Mouse (Mus musculus): ENCODE data around the gene Cdh23. TPM values are rescaled to one million over a fixed set of nuclear protein-coding genes. Genes with fewer than 3 reads are reported as not detected.

Cdh23 gene
- polyA plus RNA-seq, 1 experiment from 2014 or later, result 0.53 TPM

- no peak for DNase-seq (ENCODE audit: low spot score)
- Histone ChIP-seq H3K36me3 (no peaks in the 10 kb centered on the region), H3K4me3 (no peak overlapping the region), H3K27me3 (ENCODE audit: insufficient read depth, poor library complexity, severe bottlenecking) (peaks cover 28% of the 10 kb centered on the region), H3K4me1 (0 out of 2 replicates have a peak, but pooled peaks cover under 1% of the 10 kb centered on the region), H3K9me3 (no peaks in the 10 kb centered on the region), H3K27ac (no peak overlapping the region)
- WGBS, result 57% methylated on average over 4 of the region's 4 CpGs
These were observed 228.5 kb downstream of the Cdh23 start for GRCm38 (mm10) chr10:60467752-60468151.

GRCm38 (mm10) chr10:60463953-60464647, 232.2 kb downstream of the Cdh23 start:
- WGBS, result 78% methylated on average over 13 of the region's 13 CpGs
- no peak for DNase-seq (ENCODE audit: low spot score)
- no peak overlapping the region for H3K4me3 ChIP-seq
- peaks cover 4% of the 10 kb centered on the region; the same call in 1 of the 2 replicates for H3K9me3 ChIP-seq
- no peaks in the 10 kb centered on the region for H3K36me3 ChIP-seq
- no peak overlapping the region for H3K27ac ChIP-seq
- H3K27me3 ChIP-seq (ENCODE audit: insufficient read depth, poor library complexity, severe bottlenecking), result peaks cover 3% of the 10 kb centered on the region; the same call in 1 of the 2 replicates
- 0 out of 2 replicates have a peak, but pooled peaks cover 6% of the 10 kb centered on the region for H3K4me1 ChIP-seq

DNA sequence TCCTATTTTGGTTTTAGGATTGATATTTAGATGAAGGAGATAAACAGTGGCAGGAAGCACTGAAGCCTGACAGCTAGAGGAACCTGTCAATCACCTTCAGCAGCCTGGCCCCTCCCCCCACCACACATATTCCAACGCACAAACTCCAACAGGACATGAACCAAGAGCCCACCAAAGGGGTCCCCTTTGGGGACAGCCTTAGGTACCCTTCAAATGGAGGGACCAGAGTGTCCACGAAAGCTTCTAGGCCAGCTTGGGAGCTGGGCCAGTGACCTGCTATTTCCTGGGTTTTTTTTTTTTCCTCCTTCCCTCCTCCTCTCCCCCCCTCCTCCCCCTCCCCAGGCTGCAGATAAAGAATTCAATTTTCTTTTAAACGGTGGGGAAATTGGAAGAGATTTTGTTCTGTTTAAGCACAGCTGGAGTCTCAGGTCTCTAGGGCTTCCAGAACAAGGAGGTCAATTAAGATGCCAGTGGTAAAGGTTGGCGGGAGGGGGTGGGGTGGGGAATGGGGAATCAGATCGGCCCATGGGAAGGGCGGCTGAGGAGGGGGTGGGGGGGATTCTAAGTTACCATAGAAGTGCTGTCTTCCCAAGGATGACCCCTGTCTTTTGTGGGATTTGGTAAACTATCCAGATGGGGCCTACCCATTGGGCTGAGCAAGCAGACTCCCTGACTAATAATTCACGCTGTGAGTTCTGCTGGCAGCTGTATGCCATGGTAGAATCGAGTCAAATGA, 239.5 kb downstream of the Cdh23 start:
- DNase-seq (ENCODE audit: low spot score), result no peak
- H3K9me3 ChIP-seq, result peaks cover 4% of the 10 kb centered on the region; the same call in 1 of the 2 replicates

DNA sequence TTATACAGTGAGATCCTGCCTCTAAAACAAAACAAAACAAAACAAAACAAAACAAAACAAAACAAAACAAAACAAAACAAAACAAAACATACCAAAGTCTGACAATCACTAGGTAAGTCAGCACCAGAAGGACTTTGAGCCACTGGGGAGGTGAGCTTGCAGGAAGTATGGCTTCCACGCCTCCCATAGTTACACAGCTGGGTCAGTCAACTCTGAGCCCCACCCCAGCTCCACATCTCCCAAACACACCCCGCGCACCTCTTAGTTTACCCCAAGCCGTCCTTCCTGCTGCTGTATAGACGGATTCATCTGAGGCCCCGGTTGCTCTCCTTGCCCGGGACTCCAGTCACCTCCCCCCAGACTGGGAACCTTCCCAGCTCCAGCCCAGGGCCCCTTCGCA, 241.1 kb downstream of the Cdh23 start:
- Histone ChIP-seq H3K27ac (no peak overlapping the region), H3K4me1 (no peaks in the 10 kb centered on the region), H3K9me3 (peaks cover 4% of the 10 kb centered on the region; the same call in 1 of the 2 replicates), H3K36me3 (no peaks in the 10 kb centered on the region), H3K4me3 (no peak overlapping the region), H3K27me3 (ENCODE audit: insufficient read depth, poor library complexity, severe bottlenecking) (peaks cover 20% of the 10 kb centered on the region; the same call in 1 of the 2 replicates)
- DNase-seq (ENCODE audit: low spot score), result no peak
- whole genome bisulfite sequencing, result 83% methylated on average over 8 of the region's 8 CpGs

More for the DNA sequence above, 239.5 kb downstream of the Cdh23 start:
- no peaks in the 10 kb centered on the region for H3K4me1 ChIP-seq
- peaks cover 20% of the 10 kb centered on the region; the same call in 1 of the 2 replicates for H3K27me3 ChIP-seq (ENCODE audit: insufficient read depth, poor library complexity, severe bottlenecking)
- H3K27ac ChIP-seq, result no peak overlapping the region
- no peak overlapping the region for H3K4me3 ChIP-seq
- WGBS, result 18% methylated on average over 8 of the region's 8 CpGs
- no peaks in the 10 kb centered on the region for H3K36me3 ChIP-seq

GRCm38 (mm10) chr10:60447186-60447585, 249.1 kb downstream of the Cdh23 start:
- Histone ChIP-seq H3K4me1 (no peaks in the 10 kb centered on the region), H3K36me3 (no peaks in the 10 kb centered on the region), H3K4me3 (no peak overlapping the region), H3K27ac (no peak overlapping the region), H3K9me3 (no peaks in the 10 kb centered on the region), H3K27me3 (ENCODE audit: insufficient read depth, poor library complexity, severe bottlenecking) (peaks cover 2% of the 10 kb centered on the region; the same call in 1 of the 2 replicates)
- 88% methylated on average over 12 of the region's 12 CpGs for WGBS
- no peak for DNase-seq (ENCODE audit: low spot score)

DNA sequence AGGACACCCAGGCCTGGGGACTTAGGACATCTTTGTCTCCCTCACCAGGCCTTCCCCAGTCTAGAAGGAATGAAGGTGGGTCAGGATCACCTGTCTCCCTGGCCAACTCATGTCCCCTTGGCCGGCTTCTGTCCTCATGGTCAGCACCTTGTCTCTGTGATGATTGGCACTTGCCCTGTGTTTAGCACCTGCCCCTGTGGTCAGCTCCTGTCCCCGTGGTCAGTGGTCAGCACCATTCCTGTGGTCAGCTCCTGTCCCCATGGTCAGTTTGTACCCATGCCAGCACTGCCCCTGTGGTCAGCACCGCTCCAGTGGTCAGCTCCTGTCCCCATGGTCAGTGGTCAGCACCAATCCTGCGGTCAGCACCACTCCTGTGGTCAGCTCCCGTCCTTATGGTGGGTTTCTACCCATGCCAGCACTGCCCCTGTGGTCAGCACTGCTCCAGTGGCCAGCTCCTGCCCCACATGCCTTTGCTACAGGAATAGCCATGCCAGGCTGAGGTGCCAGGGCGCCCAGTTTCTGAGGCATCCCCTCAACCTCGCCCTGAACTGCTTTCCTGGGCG, 251.2 kb downstream of the Cdh23 start:
- H3K27me3 ChIP-seq (ENCODE audit: insufficient read depth, poor library complexity, severe bottlenecking), result peaks cover 2% of the 10 kb centered on the region; the same call in 1 of the 2 replicates
- H3K4me3 ChIP-seq, result no peak overlapping the region
- no peaks in the 10 kb centered on the region for H3K36me3 ChIP-seq
- 60% methylated on average over 8 of the region's 8 CpGs for WGBS
- DNase-seq (ENCODE audit: low spot score), result peak; percentile 91
- no peak overlapping the region for H3K27ac ChIP-seq
- no peaks in the 10 kb centered on the region for H3K9me3 ChIP-seq
- no peaks in the 10 kb centered on the region for H3K4me1 ChIP-seq

DNA sequence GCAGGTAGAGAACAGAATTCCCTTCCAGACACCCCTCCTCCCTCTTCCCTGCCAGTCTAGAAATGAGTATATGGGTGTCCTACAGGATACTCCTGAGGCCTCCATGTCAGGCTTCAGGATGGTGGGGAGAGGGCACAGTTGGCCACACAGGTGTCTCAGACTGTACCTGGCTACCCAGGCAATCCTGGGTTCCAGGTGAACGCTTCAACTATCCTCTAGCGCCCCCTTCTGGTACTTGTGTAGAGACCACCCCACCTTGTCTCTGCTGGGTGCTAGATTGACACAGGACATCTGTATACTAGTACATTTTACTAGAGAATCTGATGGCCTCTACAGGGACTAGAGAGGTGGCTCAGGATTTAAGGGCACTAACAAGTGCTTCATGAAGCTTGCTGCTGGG, 253.2 kb downstream of the Cdh23 start:
- WGBS, result 7% methylated on average over 2 of the region's 2 CpGs
- no peak for DNase-seq (ENCODE audit: low spot score)
- H3K27me3 ChIP-seq (ENCODE audit: insufficient read depth, poor library complexity, severe bottlenecking), result no peaks in the 10 kb centered on the region
- no peaks in the 10 kb centered on the region for H3K36me3 ChIP-seq
- no peaks in the 10 kb centered on the region for H3K9me3 ChIP-seq
- no peak overlapping the region for H3K27ac ChIP-seq
- H3K4me3 ChIP-seq, result no peak overlapping the region
- H3K4me1 ChIP-seq, result no peaks in the 10 kb centered on the region

DNA sequence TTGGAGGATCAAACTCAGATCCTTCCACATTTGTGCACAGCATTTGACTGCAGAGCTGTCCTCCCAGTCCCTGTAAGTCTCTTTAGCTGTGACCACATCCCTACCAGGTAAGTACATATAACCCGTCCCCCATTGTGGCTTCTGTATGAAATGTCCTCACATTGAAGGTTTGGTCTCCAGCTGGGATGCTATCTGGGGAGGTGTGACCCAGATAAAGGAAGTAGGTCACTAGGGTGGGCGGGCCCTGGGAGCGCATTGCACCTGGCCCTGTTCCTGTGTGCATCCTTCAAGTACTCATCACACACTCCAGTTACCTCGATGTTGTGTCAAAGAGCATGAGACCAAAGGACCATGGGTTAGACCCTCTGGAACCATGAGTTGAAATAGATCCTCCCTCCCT, 254.0 kb downstream of the Cdh23 start:
- H3K36me3 ChIP-seq, result no peaks in the 10 kb centered on the region
- DNase-seq (ENCODE audit: low spot score), result no peak
- 80% methylated on average over 4 of the region's 4 CpGs for WGBS

GRCm38 (mm10) chr10:60432679-60433078, 263.6 kb downstream of the Cdh23 start:
- H3K4me1 ChIP-seq, result no peaks in the 10 kb centered on the region
- H3K27ac ChIP-seq, result no peak overlapping the region
- DNase-seq (ENCODE audit: low spot score), result no peak
- H3K9me3 ChIP-seq, result no peaks in the 10 kb centered on the region
- peaks cover 44% of the 10 kb centered on the region for H3K27me3 ChIP-seq (ENCODE audit: insufficient read depth, poor library complexity, severe bottlenecking)
- no peaks in the 10 kb centered on the region for H3K36me3 ChIP-seq
- no peak overlapping the region for H3K4me3 ChIP-seq
- WGBS, result 15% methylated on average over 4 of the region's 4 CpGs

More for the DNA sequence above, 254.0 kb downstream of the Cdh23 start:
- no peak overlapping the region for H3K27ac ChIP-seq
- H3K27me3 ChIP-seq (ENCODE audit: insufficient read depth, poor library complexity, severe bottlenecking), result no peaks in the 10 kb centered on the region
- H3K4me1 ChIP-seq, result no peaks in the 10 kb centered on the region
- H3K9me3 ChIP-seq, result no peaks in the 10 kb centered on the region
- H3K4me3 ChIP-seq, result no peak overlapping the region

DNA sequence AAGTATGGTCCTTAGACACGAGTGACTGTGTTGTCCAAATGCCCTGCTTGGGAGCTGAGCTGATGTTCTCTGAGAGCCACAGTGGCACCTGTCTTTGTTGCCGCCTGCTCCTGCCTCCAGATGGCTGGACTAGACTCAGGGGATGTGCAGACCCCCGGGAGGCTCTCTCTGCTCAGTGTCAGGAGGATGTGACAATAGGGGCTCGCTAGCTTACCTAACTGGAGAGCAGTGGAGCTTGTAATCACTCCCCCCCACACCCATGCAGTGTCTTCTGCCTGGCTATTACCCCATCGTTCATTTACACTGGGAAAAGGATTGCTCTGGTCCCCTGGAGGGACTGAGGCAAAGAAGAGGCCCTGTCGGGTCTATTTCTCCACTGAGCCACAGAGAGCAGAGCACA, 265.7 kb downstream of the Cdh23 start:
- Histone ChIP-seq H3K27me3 (ENCODE audit: insufficient read depth, poor library complexity, severe bottlenecking) (peaks cover 44% of the 10 kb centered on the region), H3K9me3 (peaks cover under 1% of the 10 kb centered on the region), H3K36me3 (no peaks in the 10 kb centered on the region), H3K4me3 (no peak overlapping the region), H3K27ac (no peak overlapping the region), H3K4me1 (no peaks in the 10 kb centered on the region)
- DNase-seq (ENCODE audit: low spot score), result no peak
- WGBS, result 62% methylated on average over 6 of the region's 6 CpGs

DNA sequence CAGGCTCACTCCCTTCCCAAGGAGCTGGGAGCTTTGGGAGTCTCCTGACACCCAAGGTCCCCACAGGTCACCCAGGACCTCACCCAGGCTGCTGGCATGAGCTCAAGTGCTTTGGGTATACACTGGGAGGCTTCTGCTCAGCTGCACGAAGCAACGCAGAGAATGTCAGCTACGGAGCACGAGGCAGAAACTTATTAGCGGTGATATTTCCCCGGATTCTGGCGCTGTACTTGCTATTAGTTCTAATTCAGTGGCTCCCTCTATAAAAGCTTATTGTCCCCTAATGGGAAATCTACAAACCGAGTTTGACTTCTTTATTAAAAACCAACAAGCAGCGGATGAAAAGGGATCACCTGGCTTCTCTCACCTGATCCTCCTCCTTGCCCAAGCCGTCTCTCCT, 266.3 kb downstream of the Cdh23 start:
- Histone ChIP-seq H3K4me3 (no peak overlapping the region), H3K27me3 (ENCODE audit: insufficient read depth, poor library complexity, severe bottlenecking) (peaks cover 44% of the 10 kb centered on the region), H3K9me3 (peaks cover 6% of the 10 kb centered on the region), H3K27ac (no peak overlapping the region), H3K36me3 (no peaks in the 10 kb centered on the region), H3K4me1 (no peaks in the 10 kb centered on the region)
- 80% methylated on average over 10 of the region's 10 CpGs for WGBS
- DNase-seq (ENCODE audit: low spot score), result no peak

DNA sequence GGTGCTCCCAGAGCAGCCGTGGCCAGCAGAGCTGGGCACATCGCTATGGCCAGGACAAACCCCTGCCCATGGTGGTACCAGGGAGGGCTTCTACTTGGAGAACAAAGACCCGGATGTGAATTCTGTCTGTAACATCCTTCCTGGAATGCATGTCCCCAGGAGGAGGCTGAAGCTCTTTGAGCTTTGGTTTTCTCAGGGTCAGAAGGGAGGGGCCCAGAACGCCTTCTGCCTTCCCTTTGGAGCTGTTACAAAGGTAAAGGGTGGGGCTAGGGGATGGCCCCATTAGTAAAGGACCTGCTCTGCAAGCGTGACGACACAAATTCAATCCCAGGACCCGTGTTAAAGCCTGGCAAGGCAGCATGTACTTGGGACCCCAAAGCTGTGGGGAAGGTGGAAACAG, 273.5 kb downstream of the Cdh23 start:
- H3K4me3 ChIP-seq, result no peak overlapping the region
- H3K36me3 ChIP-seq, result no peaks in the 10 kb centered on the region
- H3K9me3 ChIP-seq, result peaks cover 6% of the 10 kb centered on the region
- H3K27me3 ChIP-seq (ENCODE audit: insufficient read depth, poor library complexity, severe bottlenecking), result 0 out of 2 replicates have a peak, but pooled peaks cover 8% of the 10 kb centered on the region
- no peaks in the 10 kb centered on the region for H3K4me1 ChIP-seq
- WGBS, result 71% methylated on average over 7 of the region's 7 CpGs
- no peak for DNase-seq (ENCODE audit: low spot score)
- no peak overlapping the region for H3K27ac ChIP-seq

DNA sequence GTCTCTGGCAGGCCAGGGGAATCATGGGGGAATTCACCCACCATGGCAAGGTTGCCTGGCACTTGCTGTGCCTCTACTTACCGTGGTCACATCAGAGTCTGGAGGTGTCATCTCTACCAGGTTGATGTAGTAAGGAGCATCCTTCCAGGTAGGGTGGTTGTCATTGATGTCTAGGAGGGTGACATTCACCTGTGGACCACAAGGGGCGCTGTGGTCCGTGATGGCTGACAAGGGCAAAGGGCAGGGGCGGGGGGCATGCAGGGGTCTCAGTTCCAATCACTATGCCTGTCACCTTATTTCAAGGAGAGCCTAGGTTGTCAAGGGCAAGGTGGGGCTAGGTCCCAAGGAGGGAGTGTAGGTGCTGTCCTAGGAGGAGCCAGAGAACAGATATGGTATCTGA, 276.7 kb downstream of the Cdh23 start:
- H3K27ac ChIP-seq, result no peak overlapping the region
- no peak overlapping the region for H3K4me3 ChIP-seq
- H3K4me1 ChIP-seq, result no peaks in the 10 kb centered on the region
- DNase-seq (ENCODE audit: low spot score), result no peak
- no peaks in the 10 kb centered on the region for H3K9me3 ChIP-seq
- WGBS, result 28% methylated on average over 4 of the region's 4 CpGs
- no peaks in the 10 kb centered on the region for H3K36me3 ChIP-seq
- peaks cover 17% of the 10 kb centered on the region; the same call in 1 of the 2 replicates for H3K27me3 ChIP-seq (ENCODE audit: insufficient read depth, poor library complexity, severe bottlenecking)
